Mouse (Mus musculus) limb, embryonic 11.5 days (tissue): Measurements from ENCODE around the gene Plxdc2. TPM values are rescaled to one million over a fixed set of nuclear protein-coding genes. Genes with fewer than 3 reads are reported as not detected.
A peak's percentile ranks its signal among the peaks of the same experiment; 100 is the strongest.

Experiments
- ATAC-seq: fragments of 200-750 bp; cut with Nextera tagmentation; 2 replicates; pipeline ENCODE4 v1.8.0; 2017; ENCODE audit warnings: low read depth; ENCODE audit not compliant: insufficient number of reproducible peaks, low FRiP score, low TSS enrichment
- DNase-seq: peaks from one replicate; pipeline ENCODE4 v3.0.0-alpha.2; 2015; ENCODE audit warnings: low spot score
- H3K27ac ChIP-seq: fragments of 300-500 bp; sonication (generic); replicated peaks from 2 replicates; pipeline ENCODE4 v1.5.1; 2014; ENCODE audit warnings: low read depth, mild to moderate bottlenecking, low read length
- H3K27me3 ChIP-seq: fragments of 300-500 bp; sonication (generic); 2 replicates; pipeline ENCODE4 v1.6.1; 2014; ENCODE audit warnings: mild to moderate bottlenecking, low read length, mixed read lengths; ENCODE audit not compliant: control insufficient read depth, insufficient read depth
- H3K36me3 ChIP-seq: fragments of 300-500 bp; sonication (generic); 2 replicates; pipeline ENCODE4 v1.6.1; 2014; ENCODE audit warnings: mild to moderate bottlenecking, low read length, moderate library complexity, mixed read lengths; ENCODE audit not compliant: control insufficient read depth, insufficient read depth
- H3K4me1 ChIP-seq: fragments of 300-500 bp; sonication (generic); 2 replicates; pipeline ENCODE4 v1.6.1; 2014; ENCODE audit warnings: low read length, mixed read lengths; ENCODE audit not compliant: control insufficient read depth, insufficient read depth
- H3K4me2 ChIP-seq: fragments of 300-500 bp; sonication (generic); 2 replicates; pipeline ENCODE4 v1.6.1; 2014; ENCODE audit warnings: low read depth, mild to moderate bottlenecking, moderate library complexity; ENCODE audit not compliant: severe bottlenecking
- H3K4me3 ChIP-seq: fragments of 300-500 bp; sonication (generic); 2 replicates; pipeline ENCODE4 v1.5.1; 2014; ENCODE audit warnings: low read depth, low read length
- H3K9ac ChIP-seq: fragments of 300-500 bp; sonication (generic); 2 replicates; pipeline ENCODE4 v1.6.1; 2014; ENCODE audit warnings: mild to moderate bottlenecking, low read length
- H3K9me3 ChIP-seq: fragments of 300-500 bp; sonication (generic); 2 replicates; pipeline ENCODE4 v1.6.1; 2016; ENCODE audit warnings: low read length; ENCODE audit not compliant: control insufficient read depth
- WGBS: fragments of 180-500 bp; shearing (Covaris S2); extraction: QIAGEN DNeasy Blood & Tissue Kit; methylation state at CpG from one replicate; pipeline ENCODE4 v1.1.7; 2014; 5-methylcytosine and 5-hydroxymethylcytosine counted together
- polyA plus RNA-seq: library from polyadenylated mRNA; unstranded; fragments of >200 nt; fragmentation: Nextera tagmentation; extraction: Ambion mirVana; gene quantifications from 2 replicates; pipeline ENCODE4 v1.2.1, GENCODE M21; 2014

Plxdc2 gene
- polyA plus RNA-seq, 1 experiment from 2014 or later = 25.2 TPM

DNA sequence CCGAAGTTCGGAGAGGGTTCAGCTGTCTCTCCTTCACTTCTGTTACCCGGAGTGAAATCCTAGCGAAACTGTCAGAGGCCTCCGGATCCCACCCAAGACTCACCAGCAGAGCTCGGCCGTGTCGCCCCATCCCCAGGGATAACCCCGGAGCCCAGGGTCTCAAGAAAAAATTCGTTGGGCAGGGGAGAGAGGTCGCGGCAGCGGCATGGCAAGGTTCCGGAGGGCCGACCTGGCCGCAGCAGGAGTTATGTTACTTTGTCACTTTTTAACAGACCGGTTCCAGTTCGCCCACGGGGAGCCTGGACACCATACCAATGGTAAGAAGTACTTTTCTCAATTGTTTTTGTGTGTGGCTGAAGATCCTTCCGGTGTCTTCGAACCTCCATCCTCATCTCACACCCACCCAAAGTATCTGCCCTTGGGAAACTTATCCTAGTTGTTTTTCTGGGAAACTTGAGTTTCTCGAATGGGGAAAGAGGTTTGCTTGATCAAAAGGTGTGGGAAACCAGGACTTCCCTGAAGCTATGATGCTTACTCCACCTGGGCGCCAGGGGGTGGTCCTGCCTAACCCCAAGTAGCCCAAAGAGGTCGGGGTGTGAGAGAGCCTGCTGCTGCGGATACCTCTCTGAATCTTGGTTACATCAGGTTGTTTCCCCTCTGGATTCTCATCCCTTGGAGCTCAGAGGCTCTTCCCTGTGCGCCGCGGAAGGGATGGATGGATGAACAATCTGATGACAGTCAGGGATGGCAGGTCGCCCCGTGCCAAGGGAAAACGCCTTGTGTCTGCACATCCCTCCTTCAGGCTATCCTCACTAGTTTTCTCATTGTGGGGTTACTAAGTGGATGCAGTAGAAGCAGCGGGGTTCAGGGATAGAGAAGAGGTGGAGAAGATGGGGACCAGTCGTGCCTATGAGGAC, 1.1 kb downstream of the Plxdc2 start:
- no peaks in the 10 kb centered on the region for H3K36me3 ChIP-seq
- peaks cover 3% of the 10 kb centered on the region; the same call in 1 of the 2 replicates for H3K4me1 ChIP-seq
- no peaks in the 10 kb centered on the region for H3K27me3 ChIP-seq
- H3K4me2 ChIP-seq = peak overlapping the region; percentile 51
- 2% methylated on average over 33 of the region's 33 CpGs for WGBS
- H3K9me3 ChIP-seq = no peaks in the 10 kb centered on the region
- DNase-seq = peak; percentile 59
- H3K4me3 ChIP-seq = peak overlapping the region; percentile 56
- ATAC-seq = no peak
- peak overlapping the region; percentile 74 for H3K27ac ChIP-seq
- H3K9ac ChIP-seq = peak overlapping the region; percentile 66

DNA sequence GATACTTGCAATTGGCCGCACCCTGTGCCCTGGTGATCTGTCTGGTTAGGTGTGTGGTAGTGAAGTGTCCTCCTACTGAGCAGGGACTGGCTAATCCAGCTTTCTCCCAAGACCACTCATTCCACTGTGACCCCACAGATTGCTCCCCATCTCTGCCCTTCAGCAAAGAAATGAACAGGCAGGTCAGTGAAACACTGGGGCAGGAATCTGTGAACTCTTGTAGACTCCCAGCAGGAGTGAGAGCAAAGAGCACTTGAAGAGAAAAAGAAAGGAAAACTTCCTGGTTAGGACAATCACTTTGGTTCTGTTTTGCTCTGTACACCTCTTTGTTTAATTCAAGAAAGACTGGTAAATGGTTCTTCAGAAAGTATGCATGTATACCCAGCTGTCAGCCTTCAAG, 1.8 kb downstream of the Plxdc2 start:
- peak overlapping the region; percentile 51 for H3K4me2 ChIP-seq
- WGBS = 7% methylated on average over 1 of the region's 1 CpGs
- no peaks in the 10 kb centered on the region for H3K36me3 ChIP-seq
- no peak overlapping the region for H3K27ac ChIP-seq
- peak; percentile 31 for DNase-seq
- no peaks in the 10 kb centered on the region for H3K27me3 ChIP-seq
- H3K4me1 ChIP-seq = peaks cover 3% of the 10 kb centered on the region; the same call in 1 of the 2 replicates
- peak overlapping the region; percentile 66 for H3K9ac ChIP-seq
- ATAC-seq = no peak
- peak overlapping the region; percentile 56 for H3K4me3 ChIP-seq
- H3K9me3 ChIP-seq = no peaks in the 10 kb centered on the region

DNA sequence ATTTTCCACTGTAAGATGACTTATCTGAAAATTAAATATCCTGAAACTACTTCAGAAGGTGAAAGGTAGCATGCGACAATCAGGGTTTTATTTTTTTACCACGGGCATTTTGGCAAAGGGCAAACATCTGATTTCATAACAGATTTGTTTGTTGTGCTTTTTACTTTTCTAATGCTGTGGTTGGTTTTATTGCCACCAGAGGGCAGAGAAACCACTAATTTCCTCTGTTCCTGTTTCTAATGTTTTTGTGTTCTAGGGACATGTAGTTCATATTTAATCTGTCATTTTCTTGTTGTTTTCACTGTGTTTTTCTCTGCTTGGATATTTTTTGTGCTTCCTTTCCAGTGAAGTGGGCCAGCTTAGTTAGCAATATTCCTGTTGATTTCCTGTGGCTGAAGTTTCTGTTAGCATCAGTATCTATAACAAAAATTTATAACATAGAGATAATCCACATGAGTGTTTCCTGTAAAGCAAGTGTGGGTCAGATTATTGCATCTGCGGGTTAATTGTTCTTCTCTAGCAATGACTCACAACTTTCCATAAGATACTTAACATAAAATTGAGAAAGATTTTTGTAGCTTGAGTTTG, 3.3 kb downstream of the Plxdc2 start:
- H3K27me3 ChIP-seq = no peaks in the 10 kb centered on the region
- no peak for DNase-seq
- H3K9me3 ChIP-seq = no peaks in the 10 kb centered on the region
- H3K36me3 ChIP-seq = no peaks in the 10 kb centered on the region
- H3K27ac ChIP-seq = no peak overlapping the region
- ATAC-seq = no peak
- WGBS = 66% methylated on average over 3 of the region's 3 CpGs
- peaks cover 3% of the 10 kb centered on the region; the same call in 1 of the 2 replicates for H3K4me1 ChIP-seq
- peak overlapping the region; percentile 24; the same call in 1 of the 2 replicates for H3K4me2 ChIP-seq
- no peak overlapping the region for H3K9ac ChIP-seq
- no peak overlapping the region for H3K4me3 ChIP-seq

DNA sequence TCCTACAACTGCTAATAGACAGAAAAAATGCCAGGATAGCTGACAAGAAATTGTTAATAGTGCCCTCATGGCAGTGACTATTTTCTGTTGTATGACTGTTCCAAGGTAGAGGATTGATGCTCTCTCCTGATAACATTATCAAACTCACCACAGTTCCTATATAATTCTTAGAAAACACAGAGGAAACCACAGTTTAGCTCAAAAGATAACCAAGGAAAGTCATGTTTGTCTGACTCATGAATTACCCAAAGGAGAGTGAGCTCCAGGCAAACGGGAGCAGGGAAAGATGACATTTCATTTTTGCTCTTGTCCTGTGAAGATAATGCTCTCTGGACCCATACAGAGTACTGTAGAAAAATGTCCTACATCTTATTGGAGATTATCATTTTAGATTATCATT, 8.6 kb downstream of the Plxdc2 start:
- Histone ChIP-seq H3K9me3 (no peaks in the 10 kb centered on the region), H3K4me2 (no peak overlapping the region), H3K9ac (no peak overlapping the region), H3K27ac (no peak overlapping the region), H3K27me3 (no peaks in the 10 kb centered on the region), H3K4me3 (no peak overlapping the region), H3K36me3 (no peaks in the 10 kb centered on the region), H3K4me1 (no peaks in the 10 kb centered on the region)
- WGBS = 82% methylated on average over 1 of the region's 1 CpGs
- ATAC-seq (no peak), DNase-seq (no peak)

DNA sequence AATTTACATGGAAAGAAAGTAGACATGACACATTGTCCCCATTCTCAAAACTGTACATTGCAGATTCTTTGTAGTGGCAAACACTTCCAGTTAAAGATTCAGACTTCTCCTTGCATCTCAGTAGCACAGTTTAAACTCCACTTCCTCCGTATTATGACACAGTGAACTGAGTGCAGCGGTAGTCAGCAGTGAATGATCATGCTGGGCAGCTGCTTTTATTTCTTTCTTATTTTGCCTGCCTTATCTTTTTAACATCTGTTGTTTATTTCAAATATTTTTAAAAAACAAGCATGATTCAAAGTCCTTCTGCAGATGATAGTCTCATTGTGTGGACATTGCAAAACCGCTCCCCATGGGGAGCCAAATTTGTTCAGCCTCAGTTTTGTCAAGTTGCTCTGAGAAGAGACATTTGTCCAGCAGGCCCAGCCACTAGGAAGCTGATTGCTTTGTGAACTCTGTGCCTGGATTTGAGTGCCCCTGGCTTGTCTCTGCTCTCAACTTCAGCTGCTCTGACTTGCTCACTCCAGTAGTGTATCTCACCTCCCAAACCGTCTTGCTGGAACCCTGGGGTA, 9.8 kb downstream of the Plxdc2 start:
- H3K4me3 ChIP-seq = no peak overlapping the region
- DNase-seq = no peak
- ATAC-seq = no peak
- no peak overlapping the region for H3K4me2 ChIP-seq
- H3K4me1 ChIP-seq = no peaks in the 10 kb centered on the region
- no peaks in the 10 kb centered on the region for H3K36me3 ChIP-seq
- H3K27ac ChIP-seq = no peak overlapping the region
- no peak overlapping the region for H3K9ac ChIP-seq
- H3K27me3 ChIP-seq = no peaks in the 10 kb centered on the region
- WGBS = 51% methylated on average over 4 of the region's 4 CpGs
- H3K9me3 ChIP-seq = no peaks in the 10 kb centered on the region

DNA sequence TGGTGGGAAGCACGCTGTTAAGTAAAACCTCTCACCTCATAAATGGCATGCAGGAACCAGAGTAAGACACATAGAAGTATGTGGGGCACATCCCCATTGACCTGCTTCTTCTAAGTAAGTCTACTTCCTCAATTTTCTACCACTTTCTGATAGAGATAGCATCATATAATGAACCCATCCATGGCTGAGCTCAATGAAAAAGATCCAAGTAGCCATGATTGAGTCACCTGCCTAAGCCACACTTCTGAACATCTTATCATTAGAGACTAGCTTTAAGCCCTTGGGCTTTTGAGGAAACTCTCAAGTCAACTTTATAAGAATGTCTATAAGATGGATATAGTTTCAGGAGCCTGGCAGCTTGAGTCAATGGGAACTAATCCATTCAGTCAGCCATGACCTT, 14.3 kb downstream of the Plxdc2 start:
- no peak overlapping the region for H3K9ac ChIP-seq
- H3K4me2 ChIP-seq = no peak overlapping the region
- H3K4me1 ChIP-seq = no peaks in the 10 kb centered on the region
- no peak overlapping the region for H3K4me3 ChIP-seq
- no peak overlapping the region for H3K27ac ChIP-seq
- ATAC-seq (no peak), DNase-seq (no peak)
- WGBS = 70% methylated on average over 1 of the region's 1 CpGs
- no peaks in the 10 kb centered on the region for H3K9me3 ChIP-seq
- H3K27me3 ChIP-seq = no peaks in the 10 kb centered on the region
- H3K36me3 ChIP-seq = no peaks in the 10 kb centered on the region

DNA sequence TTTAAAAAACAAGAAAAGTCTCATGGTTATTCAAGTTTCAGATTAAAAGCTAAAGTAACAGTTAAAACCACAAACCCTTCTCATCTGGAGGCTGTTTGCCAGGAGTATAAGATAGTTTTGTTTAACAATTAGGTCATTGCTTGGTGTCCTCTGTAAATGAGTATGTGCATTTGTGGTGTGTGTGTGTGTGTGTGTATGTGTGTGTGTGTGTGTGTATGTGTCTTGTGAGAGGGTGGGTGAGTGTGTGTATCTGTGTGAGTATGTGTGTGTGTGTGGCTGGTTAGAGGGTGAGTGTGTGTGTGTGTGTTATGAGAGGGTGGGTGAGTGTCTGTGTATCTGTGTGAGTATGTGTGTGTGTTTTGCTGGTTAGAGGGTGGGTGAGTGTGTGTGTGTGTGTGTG, 18.2 kb downstream of the Plxdc2 start:
- H3K36me3 ChIP-seq = no peaks in the 10 kb centered on the region
- no peak overlapping the region for H3K4me2 ChIP-seq
- H3K4me1 ChIP-seq = no peaks in the 10 kb centered on the region
- H3K9ac ChIP-seq = no peak overlapping the region
- no peak overlapping the region for H3K4me3 ChIP-seq
- DNase-seq = no peak
- ATAC-seq = no peak
- H3K9me3 ChIP-seq = no peaks in the 10 kb centered on the region
- no peak overlapping the region for H3K27ac ChIP-seq
- H3K27me3 ChIP-seq = no peaks in the 10 kb centered on the region

DNA sequence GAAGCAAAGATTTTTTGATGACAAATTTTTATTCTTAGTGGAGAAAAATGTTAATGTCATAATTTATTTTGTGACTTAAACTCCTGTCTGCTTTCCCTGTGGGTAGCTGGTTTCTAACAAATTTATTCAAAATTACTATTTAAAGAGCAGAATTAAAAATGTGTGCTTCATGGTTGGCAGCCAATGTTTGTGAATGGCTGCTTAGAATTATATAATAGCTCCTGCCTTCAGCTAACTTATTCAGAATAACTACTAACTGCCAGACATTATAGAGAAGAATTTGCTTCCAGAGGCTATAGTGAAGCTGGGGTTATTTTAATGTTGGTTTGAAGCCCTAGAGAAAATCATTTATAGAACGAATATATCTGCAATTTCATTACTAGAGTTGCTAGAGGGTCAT, 30.1 kb downstream of the Plxdc2 start:
- H3K27me3 ChIP-seq = no peaks in the 10 kb centered on the region
- H3K27ac ChIP-seq = no peak overlapping the region
- H3K4me1 ChIP-seq = no peaks in the 10 kb centered on the region
- H3K4me3 ChIP-seq = no peak overlapping the region
- H3K9me3 ChIP-seq = no peaks in the 10 kb centered on the region
- H3K9ac ChIP-seq = no peak overlapping the region
- no peak overlapping the region for H3K4me2 ChIP-seq
- 83% methylated on average over 1 of the region's 1 CpGs for WGBS
- no peak for DNase-seq
- H3K36me3 ChIP-seq = no peaks in the 10 kb centered on the region
- no peak for ATAC-seq
